Mouse (Mus musculus): ENCODE measurements around the gene Adgrf4.

DNA sequence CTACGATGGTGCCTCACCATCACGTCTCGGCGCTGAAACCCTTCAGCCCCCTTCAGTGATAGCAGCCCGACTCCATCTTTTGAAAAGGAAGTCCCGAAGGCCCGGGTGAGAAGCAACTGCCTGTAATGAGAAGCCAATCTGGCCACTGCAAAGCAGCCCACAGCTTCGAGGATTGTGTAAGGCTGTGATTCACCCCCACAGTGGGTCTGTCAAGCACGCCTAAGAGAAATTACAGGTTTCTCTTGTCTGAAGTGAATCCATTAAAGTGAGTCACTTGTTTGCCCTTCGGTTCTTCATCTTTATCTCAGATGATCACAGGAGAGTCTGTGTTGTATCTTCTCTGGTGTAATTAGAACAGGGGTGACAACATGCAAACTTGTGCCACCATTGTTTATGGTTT lies at the start of gene Adgrf4:
- no peak for TF ChIP-seq POLR2A (IDR thresholded peaks at IDR 0.05; ENCODE audit: borderline replicate concordance, low read depth, low read length)
- TF ChIP-seq CTCF (IDR thresholded peaks at IDR 0.05; ENCODE audit: low read depth, low read length) = no peak
